Mouse (Mus musculus): ENCODE data around the gene Gad2.

- TF ChIP-seq CTCF (IDR thresholded peaks at IDR 0.05; ENCODE audit: extremely low read depth, insufficient read depth, low read length) = no peak
- TF ChIP-seq POLR2A (IDR thresholded peaks at IDR 0.05; ENCODE audit: extremely low read depth, insufficient read depth, low read length) = no peak
Measured at GRCm38 (mm10) chr2:22727113-22727512, 105.1 kb downstream of the Gad2 start.
